Mouse (Mus musculus) liver, adult (tissue): Measurements from ENCODE around the gene Mybpc1.

Source experiments
- GATA4 ChIP-seq: IDR thresholded peaks from 2 replicates; pipeline ENCODE4 v1.6.1; 2014; ENCODE audit warnings: mild to moderate bottlenecking, low read length; ENCODE audit not compliant: insufficient replicate concordance

The Mybpc1 gene

GRCm38 (mm10) chr10:88584469-88584868 is 20.5 kb downstream of the Mybpc1 start:
- TF ChIP-seq GATA4, result no peak

- TF ChIP-seq GATA4, result no peak
These were observed 24.2 kb downstream of the Mybpc1 start for GRCm38 (mm10) chr10:88580786-88581185.

DNA sequence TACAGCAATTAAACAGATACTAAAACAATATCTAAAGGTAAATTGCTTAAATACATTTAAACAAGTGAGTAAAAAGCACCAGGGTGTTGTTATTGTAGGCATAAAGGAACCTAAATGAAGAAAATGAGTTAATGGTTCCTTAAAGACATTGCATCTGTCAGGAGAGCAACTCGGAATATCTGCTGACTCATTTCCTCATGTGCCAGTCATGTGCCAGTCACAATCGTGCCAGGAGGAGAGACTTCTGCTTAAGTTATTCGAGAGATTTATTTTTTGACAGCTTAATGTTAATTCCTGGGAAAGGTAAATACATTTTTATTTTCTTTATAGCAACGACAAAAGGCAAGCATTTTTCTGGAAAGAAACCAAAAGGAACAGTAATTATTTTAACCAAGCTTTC is 26.3 kb downstream of the Mybpc1 start:
- TF ChIP-seq GATA4, result no peak

DNA sequence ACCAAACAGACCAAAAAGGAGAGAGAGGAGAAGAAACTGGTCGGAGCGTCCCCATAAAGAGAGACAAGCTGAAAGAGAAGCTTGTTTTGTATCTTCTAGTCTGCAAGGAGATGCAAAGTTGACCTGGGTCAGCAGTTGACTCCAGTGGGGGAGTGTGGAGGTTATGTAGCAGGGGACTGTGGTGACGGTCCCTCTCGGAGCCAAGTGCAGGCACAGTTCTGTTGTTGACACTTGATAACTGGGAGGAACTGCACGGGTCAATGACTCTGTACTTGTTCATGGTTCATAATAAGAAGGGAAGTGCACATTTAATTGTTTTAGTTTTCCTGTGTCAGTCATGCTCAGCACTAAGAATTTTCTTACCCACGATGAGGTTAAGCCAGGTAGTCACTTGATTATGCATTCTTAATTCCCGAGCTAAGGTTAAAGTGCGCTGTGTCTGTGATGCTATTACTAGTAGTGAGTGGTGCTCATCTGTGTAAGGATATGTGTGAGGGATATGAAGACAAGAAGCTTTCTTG is 30.8 kb downstream of the Mybpc1 start:
- TF ChIP-seq GATA4, result no peak

DNA sequence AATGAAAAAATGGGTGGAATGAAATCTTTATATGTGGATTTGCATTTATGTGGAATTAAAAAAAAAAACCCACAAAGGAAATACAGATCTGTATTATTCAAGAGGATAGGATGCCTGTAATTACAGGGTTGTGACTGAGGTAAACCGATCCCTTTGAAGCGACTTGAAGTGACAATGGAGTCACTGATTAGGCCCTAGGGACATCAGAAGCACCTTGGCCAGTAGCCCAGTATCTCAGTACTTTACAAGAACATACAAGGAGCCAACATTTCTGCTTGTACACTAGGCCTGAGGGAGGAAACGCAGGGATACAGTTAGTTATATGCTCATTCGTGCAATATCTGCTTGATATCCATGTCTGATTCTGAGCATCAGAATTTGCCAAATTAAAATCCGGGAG is 32.8 kb downstream of the Mybpc1 start:
- TF ChIP-seq GATA4, result no peak

- no peak for TF ChIP-seq GATA4
These were observed 47.9 kb downstream of the Mybpc1 start for GRCm38 (mm10) chr10:88557046-88557445.

GRCm38 (mm10) chr10:88552738-88553137 is 52.2 kb downstream of the Mybpc1 start:
- no peak for TF ChIP-seq GATA4

GRCm38 (mm10) chr10:88550225-88550624 is 54.7 kb downstream of the Mybpc1 start:
- no peak for TF ChIP-seq GATA4

DNA sequence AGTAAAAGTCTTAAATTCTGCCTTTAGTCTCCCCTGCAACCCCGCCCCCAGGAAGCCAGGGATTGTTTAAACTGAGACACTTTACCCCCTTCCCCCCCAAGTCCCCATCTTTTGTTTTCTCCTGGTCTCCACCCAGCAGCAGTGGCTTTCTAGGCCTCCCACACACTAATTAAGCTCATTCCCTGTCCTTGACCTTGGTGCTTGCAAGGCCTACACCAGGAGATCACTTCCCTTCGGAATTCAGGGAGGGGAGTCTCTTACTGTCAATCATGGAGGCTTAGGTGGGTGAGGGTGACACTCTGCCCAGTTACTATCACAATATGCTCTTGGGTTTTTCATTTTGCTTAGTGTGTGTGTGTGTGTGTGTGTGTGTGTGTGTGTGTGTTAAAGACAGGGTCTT is 57.3 kb downstream of the Mybpc1 start:
- no peak for TF ChIP-seq GATA4

- no peak for TF ChIP-seq GATA4
These were observed 74.3 kb downstream of the Mybpc1 start for GRCm38 (mm10) chr10:88530631-88531030.

- TF ChIP-seq GATA4, result no peak
These were observed 80.9 kb downstream of the Mybpc1 start for GRCm38 (mm10) chr10:88524016-88524415.

GRCm38 (mm10) chr10:88523212-88523611 is 81.7 kb downstream of the Mybpc1 start:
- TF ChIP-seq GATA4, result no peak

- TF ChIP-seq GATA4, result no peak
These were observed 82.2 kb downstream of the Mybpc1 start for GRCm38 (mm10) chr10:88522795-88523194.

- TF ChIP-seq GATA4, result no peak
These were observed 90.5 kb downstream of the Mybpc1 start for GRCm38 (mm10) chr10:88514495-88514894.

- no peak for TF ChIP-seq GATA4
These were observed 91.3 kb downstream of the Mybpc1 start for GRCm38 (mm10) chr10:88513574-88514135.

GRCm38 (mm10) chr10:88511355-88511754 is 93.6 kb downstream of the Mybpc1 start:
- TF ChIP-seq GATA4, result no peak
